Mouse (Mus musculus) ES-CJ7 (cell line): ENCODE data around the gene Ppargc1a.
A peak's percentile ranks its signal among the peaks of the same experiment; 100 is the strongest.

ENCODE experiments used
- DNase-seq: peaks from one replicate; pipeline ENCODE4 v3.0.0; 2011; ENCODE audit warnings: low read depth, low spot score

Gene Ppargc1a

DNA sequence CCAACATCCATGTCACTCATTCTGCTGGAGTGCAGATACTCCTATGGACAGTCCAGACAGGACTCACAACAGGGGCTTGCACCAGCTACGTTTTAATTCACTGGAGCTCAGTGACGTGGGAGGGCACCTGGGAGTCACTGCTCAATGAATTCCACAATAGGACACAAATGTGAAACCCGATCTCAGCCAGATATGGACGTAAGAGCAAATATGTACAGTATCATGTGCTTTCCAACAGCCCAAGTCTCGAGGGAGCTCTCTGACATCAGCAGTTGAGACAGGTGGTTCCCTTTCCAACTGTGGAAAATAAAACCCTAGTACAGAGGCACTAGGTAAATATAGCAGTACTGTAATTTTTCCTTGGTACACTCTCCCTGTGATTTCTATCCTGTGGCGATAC, at the start of gene Ppargc1a:
TSS of gene Ppargc1a (minus strand) at position 68 of the 400 bp plus-strand sequence.
- DNase-seq = no peak

- DNase-seq = no peak
These were observed 49.4 kb upstream of the Ppargc1a start for GRCm38 (mm10) chr5:51616877-51617276.

DNA sequence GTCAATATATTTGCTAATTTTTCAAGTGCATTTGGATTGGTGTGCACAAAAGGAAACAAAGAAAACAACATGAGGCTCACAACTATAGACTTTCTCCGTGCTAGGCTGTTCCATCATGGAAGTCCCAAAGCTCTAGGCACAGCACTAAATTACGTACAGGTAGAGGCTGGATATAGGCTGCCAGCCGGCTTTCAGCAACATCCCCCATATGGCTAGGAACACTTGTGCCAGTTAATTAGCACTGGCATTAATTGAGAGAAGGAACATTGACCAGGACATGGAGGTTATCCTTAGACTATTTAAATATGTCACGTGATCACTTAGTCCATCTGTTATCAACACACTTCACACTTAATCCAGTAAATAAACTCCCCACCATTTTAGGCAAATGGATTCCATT, 44.5 kb upstream of the Ppargc1a start:
- no peak for DNase-seq

- no peak for DNase-seq
These were observed 40.4 kb upstream of the Ppargc1a start for GRCm38 (mm10) chr5:51607686-51608480.

GRCm38 (mm10) chr5:51599549-51599948, 32.0 kb upstream of the Ppargc1a start:
- DNase-seq = no peak

DNA sequence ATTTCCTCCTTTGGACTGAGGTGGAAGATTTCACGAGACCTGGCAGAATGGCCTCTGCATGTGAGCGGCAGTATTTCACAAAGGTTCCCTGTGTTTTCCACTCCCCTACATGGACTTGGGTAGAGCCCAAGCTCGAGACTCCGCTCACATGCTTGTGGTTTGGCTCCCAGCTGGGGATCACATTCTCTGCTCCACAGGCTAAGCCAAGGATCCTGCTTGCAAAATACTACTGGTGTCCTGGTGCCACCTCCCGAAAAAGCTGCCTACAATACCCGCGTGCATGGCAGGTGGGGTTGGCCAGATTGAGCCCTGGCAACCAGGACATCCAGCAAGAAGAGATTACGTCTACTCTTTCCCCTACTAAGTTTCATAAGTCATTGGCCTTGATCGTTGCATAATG, 28.1 kb upstream of the Ppargc1a start:
- DNase-seq = no peak

DNA sequence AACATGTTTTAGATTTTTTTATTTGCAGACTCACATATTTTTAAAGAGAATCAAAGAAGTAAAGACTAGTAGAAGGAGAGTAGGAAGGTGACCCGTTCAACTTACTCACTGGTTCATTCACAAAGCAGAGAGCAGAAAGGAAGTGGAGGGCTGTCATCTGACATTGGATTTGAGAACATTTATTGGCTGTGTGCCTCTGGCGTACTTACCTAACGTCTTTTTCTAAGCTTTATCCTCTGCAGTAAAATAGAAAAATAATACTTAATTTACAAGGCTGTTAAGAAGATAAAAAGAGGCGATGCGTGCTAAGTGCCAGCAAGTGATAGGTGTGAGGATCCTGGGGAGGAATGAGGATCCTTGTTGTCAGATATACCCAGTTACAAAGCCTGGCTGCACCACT, 24.7 kb upstream of the Ppargc1a start:
- no peak for DNase-seq

- no peak for DNase-seq
These were observed 24.1 kb upstream of the Ppargc1a start for GRCm38 (mm10) chr5:51591537-51592154.

DNA sequence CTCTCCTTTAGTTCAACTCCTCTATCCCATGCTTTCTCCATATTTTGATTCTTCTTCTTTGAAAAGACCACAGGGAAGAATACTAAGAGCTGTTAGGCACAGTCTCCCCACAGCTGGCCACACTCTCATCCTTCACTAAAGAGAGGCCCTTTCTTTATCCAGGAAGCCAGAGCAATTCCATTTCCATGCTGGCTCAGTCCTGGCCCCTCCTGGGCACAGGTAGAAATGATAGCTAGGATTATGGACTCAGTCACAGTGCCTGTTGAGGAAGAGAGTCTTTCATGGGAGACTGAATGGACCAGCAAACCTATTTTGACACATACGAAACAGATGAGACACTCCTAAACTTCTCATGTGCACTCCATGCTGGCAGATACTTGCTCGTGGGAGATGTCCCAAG, 18.7 kb upstream of the Ppargc1a start:
- no peak for DNase-seq

DNA sequence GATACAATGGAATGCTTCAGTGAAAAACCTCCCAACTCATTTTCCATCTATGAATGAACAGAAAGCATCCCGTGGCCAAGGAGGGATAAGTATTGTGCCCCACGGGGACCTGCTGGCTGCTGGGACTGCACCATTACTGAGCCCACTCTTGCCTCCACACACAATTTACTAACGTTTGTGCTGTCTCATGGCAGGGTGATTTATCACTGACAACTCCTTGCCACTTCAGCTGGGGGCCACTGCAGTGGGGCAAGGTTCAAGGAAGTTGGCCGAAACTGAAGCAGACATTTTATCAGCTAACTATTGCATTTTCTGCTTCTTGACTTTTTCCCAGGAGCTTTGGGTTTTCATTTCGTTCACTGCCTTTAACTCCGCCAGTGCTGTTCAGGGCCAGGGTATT, 17.5 kb upstream of the Ppargc1a start:
- DNase-seq = no peak

GRCm38 (mm10) chr5:51584186-51584585, 16.7 kb upstream of the Ppargc1a start:
- no peak for DNase-seq

DNA sequence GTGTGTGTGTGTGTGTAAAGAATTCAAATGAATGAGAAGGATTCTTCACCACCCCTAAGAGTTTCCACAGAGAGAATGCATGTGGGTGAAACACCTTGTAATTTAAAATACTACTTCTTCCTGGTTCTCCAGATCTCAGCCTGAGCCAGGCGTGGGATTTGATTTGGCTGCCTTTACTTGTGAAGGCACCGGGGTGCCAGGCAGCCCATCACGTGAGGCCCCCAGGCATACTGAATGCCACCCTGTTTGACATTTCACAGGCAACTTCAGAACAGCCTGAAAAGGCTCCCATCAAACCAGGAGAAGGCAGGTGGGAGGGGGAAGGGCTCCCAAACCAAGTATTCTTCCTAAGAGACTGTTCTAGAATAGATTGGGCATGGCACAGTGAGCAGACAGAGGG, 16.1 kb upstream of the Ppargc1a start:
- no peak for DNase-seq

DNA sequence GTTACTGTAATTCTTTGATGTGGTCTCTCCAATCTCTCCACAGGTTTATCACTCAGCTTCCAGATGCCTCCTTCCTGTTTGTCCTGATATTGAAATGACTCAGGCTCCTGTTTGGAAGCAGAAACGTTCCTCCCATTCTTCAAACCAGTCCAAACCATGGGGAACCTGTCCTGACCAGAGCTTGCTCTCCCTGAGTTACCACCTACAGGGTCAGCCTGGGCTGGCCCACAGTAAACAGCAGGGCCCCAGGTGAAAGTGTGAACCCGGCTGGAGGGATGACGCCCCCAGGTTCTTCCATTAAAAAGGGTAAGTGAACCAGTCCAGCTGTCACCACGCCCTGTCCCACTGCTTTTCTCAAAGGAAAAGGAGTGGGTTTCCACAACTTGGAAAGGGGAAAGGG, 15.5 kb upstream of the Ppargc1a start:
- peak; percentile 61 for DNase-seq

DNA sequence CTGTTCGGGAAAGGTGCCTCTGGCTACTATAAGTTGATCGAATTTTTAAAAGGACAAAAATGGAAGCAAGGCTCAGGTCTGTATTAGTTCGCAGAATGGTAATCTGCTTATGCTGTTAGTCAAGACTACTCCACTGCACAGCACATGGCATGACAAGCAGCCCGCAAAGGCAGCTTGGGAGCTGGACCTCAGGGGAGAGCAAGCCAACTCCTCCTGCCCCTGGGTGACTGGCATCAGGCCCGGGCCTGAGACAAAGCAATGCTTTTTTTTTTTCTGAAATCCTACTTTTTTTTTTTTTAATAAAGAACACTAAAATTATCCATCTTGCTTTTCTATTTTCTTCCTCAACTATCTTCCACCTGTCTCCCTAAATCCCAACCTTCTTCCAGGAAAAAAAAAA, 15.1 kb upstream of the Ppargc1a start:
- no peak for DNase-seq

DNA sequence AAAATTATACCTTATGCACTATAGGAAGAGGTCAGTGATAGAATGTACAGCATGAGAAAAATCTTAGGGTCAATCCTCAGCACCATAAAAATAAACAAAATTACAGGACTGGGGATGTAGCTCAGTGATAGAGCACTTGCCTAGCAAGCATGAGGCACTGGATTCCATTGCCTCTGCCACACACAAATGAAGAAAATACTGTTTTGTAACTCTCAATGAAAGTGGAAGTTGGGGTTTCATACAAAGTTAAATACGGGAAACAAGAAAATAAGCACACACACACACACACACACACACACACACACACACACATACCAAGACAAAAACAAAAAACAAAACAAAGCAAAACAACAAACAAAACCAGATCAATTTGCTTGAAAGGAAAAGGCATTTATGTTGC, 10.1 kb upstream of the Ppargc1a start:
- no peak for DNase-seq

DNA sequence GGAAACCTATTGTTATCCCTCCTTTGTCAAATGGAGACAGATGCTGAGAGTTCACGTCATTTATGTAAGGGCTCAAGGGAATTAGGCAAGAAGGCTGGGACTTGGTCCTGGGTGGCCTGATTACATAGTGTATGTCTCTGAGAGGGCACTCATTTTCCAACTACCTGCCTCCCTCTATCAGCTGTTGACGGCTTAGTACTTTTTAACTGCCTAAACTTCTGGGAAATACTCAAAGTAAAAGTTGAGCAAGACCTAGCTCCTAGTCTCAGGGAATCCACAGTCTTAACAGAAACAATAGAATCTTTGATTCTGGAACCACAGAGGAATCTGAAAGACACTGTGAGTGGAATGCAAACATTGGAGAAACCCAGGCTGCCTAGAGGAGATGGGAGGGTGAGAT, 6.2 kb upstream of the Ppargc1a start:
- no peak for DNase-seq

- DNase-seq = no peak
These were observed 718 bp upstream of the Ppargc1a start for GRCm38 (mm10) chr5:51568198-51568690.

- DNase-seq = no peak
These were observed 1.9 kb downstream of the Ppargc1a start for GRCm38 (mm10) chr5:51565672-51566071.

DNA sequence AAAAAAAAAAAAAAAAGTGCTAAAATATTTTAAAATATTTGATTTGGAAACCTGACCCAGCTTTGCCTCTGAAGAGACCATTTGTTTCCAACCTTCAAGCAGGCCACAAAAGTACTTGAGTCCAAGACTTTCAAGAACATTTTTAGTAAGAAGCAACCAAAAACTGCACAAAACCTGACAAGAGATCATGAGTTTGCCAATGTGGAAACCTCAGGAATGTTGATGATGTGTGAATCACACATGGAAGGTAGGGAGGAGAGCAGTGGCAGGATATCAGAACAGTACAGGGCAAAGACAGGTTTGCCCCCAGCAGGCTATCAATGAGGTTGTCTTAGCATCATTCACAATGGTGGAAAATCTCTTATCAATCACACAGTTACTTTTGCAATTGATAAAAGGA, 2.5 kb downstream of the Ppargc1a start:
- DNase-seq = no peak

DNA sequence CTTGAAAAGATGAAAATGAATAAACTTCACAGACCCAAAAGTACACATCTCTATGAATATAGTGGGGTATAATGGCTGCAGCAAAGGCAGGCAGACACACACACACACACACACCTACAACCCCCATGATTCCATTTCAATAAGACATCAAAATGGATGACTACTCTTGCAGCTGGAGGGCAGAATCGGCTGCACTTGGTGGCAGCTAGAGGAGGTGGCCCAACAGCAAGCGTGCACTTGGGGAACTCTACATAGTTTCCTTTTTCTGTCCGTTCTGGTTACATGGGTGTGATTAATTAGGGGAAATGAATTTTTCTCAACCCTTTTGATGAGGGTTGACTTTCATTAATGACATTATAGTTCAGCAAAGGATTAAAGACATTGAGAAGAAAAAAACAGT, 4.0 kb downstream of the Ppargc1a start:
- no peak for DNase-seq

DNA sequence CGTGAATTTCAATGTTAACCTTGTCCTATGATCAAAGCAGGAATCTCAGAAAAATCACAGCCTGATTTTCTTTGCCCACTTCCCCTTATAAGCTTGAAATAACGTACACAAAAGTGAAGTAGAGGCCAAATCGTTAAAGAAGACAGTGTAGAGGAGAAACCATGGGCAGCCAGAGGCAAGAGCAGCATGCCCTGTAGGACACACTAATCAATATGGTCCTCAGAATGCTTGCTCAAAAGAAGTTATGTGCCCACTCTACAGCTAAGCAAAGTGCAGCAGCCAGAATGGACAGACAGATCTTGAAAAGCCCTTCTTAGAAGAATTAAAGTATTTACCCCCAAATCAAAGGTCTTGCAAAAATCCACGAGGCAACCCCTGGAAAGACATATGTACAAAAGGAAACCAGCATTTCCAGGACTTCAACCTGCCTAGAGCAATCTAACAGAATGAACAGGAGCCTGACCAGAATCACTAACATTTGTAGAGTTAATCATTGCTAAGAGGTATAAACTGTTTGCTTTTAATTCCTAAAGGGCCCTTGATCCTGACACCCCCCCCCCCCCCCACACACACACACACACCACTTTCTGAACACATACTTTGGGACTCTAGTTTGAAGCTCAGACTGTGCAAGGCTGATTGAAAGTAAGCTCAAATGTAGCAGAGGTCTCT, 9.8 kb downstream of the Ppargc1a start:
- DNase-seq = no peak

- no peak for DNase-seq
These were observed 13.9 kb downstream of the Ppargc1a start for GRCm38 (mm10) chr5:51553671-51554070.

DNA sequence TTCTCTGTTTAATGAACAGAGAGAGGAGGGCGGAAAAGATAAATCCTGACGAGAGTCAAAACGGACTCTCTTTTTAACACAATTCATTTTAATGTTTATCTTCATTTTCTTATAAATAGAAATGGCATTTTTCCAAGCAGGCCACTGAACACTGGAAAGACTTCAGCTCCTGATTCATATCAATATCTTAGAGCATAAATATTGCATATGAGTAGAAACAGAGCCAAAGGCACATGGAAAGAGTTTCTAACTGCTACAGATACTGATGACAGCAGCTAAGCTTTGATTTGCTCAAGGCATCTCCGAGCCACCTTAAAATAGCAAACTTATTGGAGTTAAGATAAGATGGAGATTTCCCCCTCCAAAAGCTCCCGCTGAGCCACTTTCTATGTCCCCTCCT, 14.3 kb downstream of the Ppargc1a start:
- DNase-seq = no peak
